Mouse (Mus musculus) neural tube, embryonic 12.5 days (tissue): ENCODE measurements around the gene Wfdc15a. TPM values are rescaled to one million over a fixed set of nuclear protein-coding genes. Genes with fewer than 3 reads are reported as not detected.

Experiments used
- polyA plus RNA-seq: library from polyadenylated mRNA; unstranded; fragments of >200 nt; fragmentation: Nextera tagmentation; extraction: Ambion mirVana; gene quantifications from 2 replicates; pipeline ENCODE4 v1.2.1, GENCODE M21; 2016

Gene Wfdc15a
- polyA plus RNA-seq, 1 experiment from 2014 or later, result not detected

Other genes with a start within 250 kb of the Wfdc15a start
- gene Ywhab, start 205.2 kb downstream of the Wfdc15a start, polyA plus RNA-seq, result 346 and 381 TPM in 2 replicates
- gene Pabpc1l, start 174.7 kb downstream of the Wfdc15a start, polyA plus RNA-seq, result 2.1 and 2.2 TPM in 2 replicates
- gene Stk4, start 129.8 kb downstream of the Wfdc15a start, polyA plus RNA-seq, result 27.7 and 28.8 TPM in 2 replicates
- gene Tomm34, start 129.0 kb downstream of the Wfdc15a start, polyA plus RNA-seq, result 43.4 and 46.2 TPM in 2 replicates
- gene Kcns1, start 29.0 kb downstream of the Wfdc15a start, polyA plus RNA-seq, result 0.06 and 0.23 TPM in 2 replicates
- gene Wfdc5, start 17.4 kb downstream of the Wfdc15a start, polyA plus RNA-seq, result not detected in 2 replicates
- not detected in 2 replicates for gene Wfdc12, start 9.5 kb downstream of the Wfdc15a start, polyA plus RNA-seq
- not detected in 2 replicates for gene Wfdc15b, start 21.5 kb upstream of the Wfdc15a start, polyA plus RNA-seq
- not detected in 2 replicates for gene Svs2, start 38.3 kb upstream of the Wfdc15a start, polyA plus RNA-seq
- not detected in 2 replicates for gene Svs3b, start 56.5 kb upstream of the Wfdc15a start, polyA plus RNA-seq
- gene Svs4, start 78.3 kb upstream of the Wfdc15a start, polyA plus RNA-seq, result not detected in 2 replicates
- gene Svs3a, start 89.1 kb upstream of the Wfdc15a start, polyA plus RNA-seq, result not detected in 2 replicates
- not detected in 2 replicates for gene Svs6, start 116.6 kb upstream of the Wfdc15a start, polyA plus RNA-seq
- not detected in 2 replicates for gene Svs5, start 132.6 kb upstream of the Wfdc15a start, polyA plus RNA-seq
- 0.28 TPM in 1 of 2 replicates, not detected in the other for gene Slpi, start 189.0 kb upstream of the Wfdc15a start, polyA plus RNA-seq
- 0.13 and 0.18 TPM in 2 replicates for gene Rbpjl, start 203.0 kb upstream of the Wfdc15a start, polyA plus RNA-seq
- gene Matn4, start 205.0 kb upstream of the Wfdc15a start, polyA plus RNA-seq, result 8.2 and 9.0 TPM in 2 replicates
- gene Sdc4, start 243.8 kb upstream of the Wfdc15a start, polyA plus RNA-seq, result 9.7 and 11.7 TPM in 2 replicates